Mouse (Mus musculus) hindbrain, embryonic 16.5 days (tissue): ENCODE data around the gene Wfdc17. TPM values are rescaled to one million over a fixed set of nuclear protein-coding genes. Genes with fewer than 3 reads are reported as not detected.

Source experiments
- ATAC-seq: fragments of 200-750 bp; cut with Nextera tagmentation; 2 replicates; pipeline ENCODE4 v1.8.0; 2017; ENCODE audit warnings: moderate TSS enrichment, moderate library complexity
- H3K27ac ChIP-seq: fragments of 300-500 bp; sonication (generic); 2 replicates; pipeline ENCODE4 v1.5.1; 2014; ENCODE audit warnings: low read depth, mild to moderate bottlenecking, control low read depth, low read length, moderate library complexity
- H3K27me3 ChIP-seq: fragments of 300-500 bp; sonication (generic); replicated peaks from 2 replicates; pipeline ENCODE4 v1.6.1; 2014; ENCODE audit warnings: low read length; ENCODE audit not compliant: control insufficient read depth, insufficient read depth
- H3K36me3 ChIP-seq: fragments of 300-500 bp; sonication (generic); 2 replicates; pipeline ENCODE4 v1.6.1; 2014; ENCODE audit warnings: mild to moderate bottlenecking, low read length, moderate library complexity, mixed read lengths; ENCODE audit not compliant: control insufficient read depth, insufficient read depth
- H3K4me1 ChIP-seq: fragments of 300-500 bp; sonication (generic); 2 replicates; pipeline ENCODE4 v1.6.1; 2014; ENCODE audit warnings: low read depth, low read length; ENCODE audit not compliant: control insufficient read depth, insufficient read depth
- H3K4me2 ChIP-seq: fragments of 300-500 bp; sonication (generic); 2 replicates; pipeline ENCODE4 v1.6.1; 2014; ENCODE audit warnings: mild to moderate bottlenecking, low read length, control low read depth, moderate library complexity
- H3K4me3 ChIP-seq: fragments of 300-500 bp; sonication (generic); 2 replicates; pipeline ENCODE4 v1.5.1; 2014; ENCODE audit warnings: mild to moderate bottlenecking, low read length, control low read depth, moderate library complexity
- H3K9ac ChIP-seq: fragments of 300-500 bp; sonication (generic); 2 replicates; pipeline ENCODE4 v1.6.1; 2014; ENCODE audit warnings: low read depth, mild to moderate bottlenecking, control low read depth, low read length, moderate library complexity
- H3K9me3 ChIP-seq: fragments of 300-500 bp; sonication (generic); 2 replicates; pipeline ENCODE4 v1.6.1; 2014; ENCODE audit warnings: mild to moderate bottlenecking, low read length, moderate library complexity; ENCODE audit not compliant: control insufficient read depth
- WGBS: fragments of 180-500 bp; shearing (Covaris S2); extraction: QIAGEN DNeasy Blood & Tissue Kit; methylation state at CpG from one replicate; pipeline ENCODE4 v1.1.7; 2014; 5-methylcytosine and 5-hydroxymethylcytosine counted together
- polyA plus RNA-seq: library from polyadenylated mRNA; unstranded; fragments of >200 nt; fragmentation: Nextera tagmentation; extraction: Ambion mirVana; gene quantifications from 2 replicates; pipeline ENCODE4 v1.2.1, GENCODE M21; 2015

The Wfdc17 gene
- polyA plus RNA-seq, 1 experiment from 2014 or later = 0.33 TPM

DNA sequence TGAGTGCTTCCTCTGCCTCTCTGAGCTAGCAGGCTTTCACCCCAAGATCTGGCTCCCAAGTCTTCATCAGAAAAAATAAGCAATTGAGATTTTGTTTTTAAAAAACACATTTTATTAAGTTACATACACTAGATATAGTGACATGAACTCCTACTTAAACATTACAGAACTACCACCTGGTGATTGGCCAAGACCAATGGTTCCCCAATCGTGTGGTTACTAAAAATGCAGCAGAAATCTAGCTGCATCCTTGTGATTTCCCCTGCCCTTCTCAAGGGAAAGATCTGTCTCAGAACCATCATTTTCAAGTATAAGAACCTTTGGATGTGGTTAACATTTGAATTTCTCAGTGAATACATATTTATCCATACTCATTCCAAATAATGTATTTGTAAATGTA lies 30.4 kb downstream of the Wfdc17 start:
- ATAC-seq = no peak
- WGBS = 90% methylated on average over 1 of the region's 1 CpGs

DNA sequence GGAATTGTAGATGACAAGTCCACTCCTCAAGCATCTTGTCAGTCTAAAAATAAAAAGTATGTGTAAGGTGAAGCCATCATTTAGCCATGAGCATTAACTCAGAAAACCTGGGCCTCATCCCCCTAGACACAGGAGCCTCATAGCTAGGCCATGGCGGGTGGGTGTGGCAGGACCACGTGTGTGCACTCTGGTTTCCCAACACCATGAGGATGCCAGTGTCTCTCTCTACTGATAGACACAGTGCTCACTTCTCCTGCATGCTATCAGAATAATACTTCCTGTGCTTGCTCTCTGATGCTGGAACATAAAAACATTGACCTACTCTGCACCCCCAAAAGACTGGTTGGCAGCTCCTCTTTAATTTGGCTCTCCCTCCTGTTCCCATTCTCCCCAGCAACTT lies 32.1 kb downstream of the Wfdc17 start:
- no peak for ATAC-seq
- Histone ChIP-seq H3K27ac (no peak overlapping the region), H3K9me3 (0 out of 2 replicates have a peak, but pooled peaks cover 2% of the 10 kb centered on the region), H3K36me3 (no peaks in the 10 kb centered on the region), H3K27me3 (no peaks in the 10 kb centered on the region), H3K4me1 (no peaks in the 10 kb centered on the region), H3K4me2 (no peak overlapping the region), H3K9ac (no peak overlapping the region), H3K4me3 (no peak overlapping the region)
- 72% methylated on average over 2 of the region's 2 CpGs for WGBS

More for the DNA sequence above, 30.4 kb downstream of the Wfdc17 start:
- Histone ChIP-seq H3K9me3 (0 out of 2 replicates have a peak, but pooled peaks cover 2% of the 10 kb centered on the region), H3K27ac (no peak overlapping the region), H3K27me3 (no peaks in the 10 kb centered on the region), H3K36me3 (no peaks in the 10 kb centered on the region), H3K4me3 (no peak overlapping the region), H3K4me2 (no peak overlapping the region), H3K4me1 (no peaks in the 10 kb centered on the region), H3K9ac (no peak overlapping the region)

DNA sequence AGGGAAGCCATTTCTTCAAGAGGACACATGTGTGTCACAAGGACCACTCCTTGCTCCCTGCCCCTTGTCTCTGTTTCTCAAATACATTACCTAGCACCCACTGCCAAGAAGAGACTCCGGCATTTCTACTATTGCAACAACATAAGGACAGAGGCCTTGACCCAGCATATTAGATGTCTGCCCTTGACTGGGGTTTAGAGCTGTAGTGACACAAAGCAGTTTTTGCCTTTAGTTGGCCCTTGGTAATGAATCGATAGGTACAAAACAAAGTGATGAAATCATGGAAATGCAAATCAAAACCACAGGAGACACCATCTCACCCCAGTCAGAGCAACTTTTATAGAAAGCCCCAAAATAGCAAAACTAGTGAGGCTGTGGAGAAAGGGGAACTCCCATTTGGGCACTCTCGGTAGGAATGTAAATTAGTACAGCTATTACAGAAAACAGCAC lies 33.3 kb downstream of the Wfdc17 start:
- H3K27ac ChIP-seq = no peak overlapping the region
- H3K9me3 ChIP-seq = 0 out of 2 replicates have a peak, but pooled peaks cover 2% of the 10 kb centered on the region
- H3K4me1 ChIP-seq = no peaks in the 10 kb centered on the region
- no peak overlapping the region for H3K9ac ChIP-seq
- no peak overlapping the region for H3K4me3 ChIP-seq
- H3K4me2 ChIP-seq = no peak overlapping the region
- no peak for ATAC-seq
- no peaks in the 10 kb centered on the region for H3K36me3 ChIP-seq
- no peaks in the 10 kb centered on the region for H3K27me3 ChIP-seq
- WGBS = 83% methylated on average over 3 of the region's 3 CpGs

DNA sequence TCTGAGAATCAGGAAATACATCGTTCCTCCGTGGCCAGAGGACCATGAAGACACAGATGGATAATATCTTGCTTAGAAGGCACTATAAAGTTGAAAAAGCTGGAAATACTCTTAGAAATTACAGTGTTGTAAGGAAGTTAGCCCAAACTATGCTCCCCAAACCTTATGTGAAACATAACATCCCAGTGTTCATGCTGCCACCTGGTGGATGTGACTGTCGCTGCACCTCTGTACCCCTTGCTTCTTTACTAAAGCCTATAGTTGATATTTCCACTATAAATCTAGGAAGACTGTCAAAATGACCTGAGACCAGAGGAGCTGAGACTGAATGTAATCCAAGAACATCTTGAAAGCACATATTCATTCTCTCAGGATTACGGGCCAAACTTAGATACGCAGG lies 35.5 kb downstream of the Wfdc17 start:
- no peaks in the 10 kb centered on the region for H3K9me3 ChIP-seq
- no peak for ATAC-seq
- no peaks in the 10 kb centered on the region for H3K27me3 ChIP-seq
- H3K4me1 ChIP-seq = no peaks in the 10 kb centered on the region
- no peak overlapping the region for H3K9ac ChIP-seq
- H3K4me3 ChIP-seq = no peak overlapping the region
- no peaks in the 10 kb centered on the region for H3K36me3 ChIP-seq
- no peak overlapping the region for H3K27ac ChIP-seq
- WGBS = 24% methylated on average over 5 of the region's 5 CpGs
- no peak overlapping the region for H3K4me2 ChIP-seq

DNA sequence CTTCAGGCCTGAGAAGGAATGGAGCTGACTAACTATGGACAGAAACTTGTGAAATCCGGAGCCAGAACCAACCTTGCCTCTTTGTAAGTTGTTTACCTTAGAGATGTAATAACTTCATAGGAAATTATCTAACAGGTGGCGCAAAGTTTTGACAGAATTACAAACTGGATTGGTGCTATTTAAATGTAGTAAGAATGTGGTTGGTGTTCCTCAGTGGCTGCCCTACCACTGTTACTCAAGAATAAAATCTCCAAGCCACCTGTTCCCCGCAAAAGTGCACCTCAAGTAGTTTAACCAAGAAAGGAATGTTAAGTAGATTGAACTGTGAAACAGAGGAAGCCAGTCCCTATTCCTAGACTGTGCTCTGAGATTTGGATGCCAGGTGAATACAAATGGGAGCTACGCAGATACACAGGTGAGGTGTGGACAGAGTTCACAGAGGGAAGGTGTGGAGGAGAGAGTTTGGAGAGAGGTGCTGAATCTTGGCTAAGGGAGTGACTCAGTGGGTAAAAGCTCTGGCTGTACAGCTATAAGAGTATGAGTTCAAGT lies 36.7 kb downstream of the Wfdc17 start:
- Histone ChIP-seq H3K27ac (no peak overlapping the region), H3K9ac (no peak overlapping the region), H3K4me3 (no peak overlapping the region), H3K36me3 (no peaks in the 10 kb centered on the region), H3K4me2 (no peak overlapping the region), H3K4me1 (no peaks in the 10 kb centered on the region), H3K27me3 (no peaks in the 10 kb centered on the region), H3K9me3 (no peaks in the 10 kb centered on the region)
- no peak for ATAC-seq
- 84% methylated on average over 4 of the region's 4 CpGs for WGBS

DNA sequence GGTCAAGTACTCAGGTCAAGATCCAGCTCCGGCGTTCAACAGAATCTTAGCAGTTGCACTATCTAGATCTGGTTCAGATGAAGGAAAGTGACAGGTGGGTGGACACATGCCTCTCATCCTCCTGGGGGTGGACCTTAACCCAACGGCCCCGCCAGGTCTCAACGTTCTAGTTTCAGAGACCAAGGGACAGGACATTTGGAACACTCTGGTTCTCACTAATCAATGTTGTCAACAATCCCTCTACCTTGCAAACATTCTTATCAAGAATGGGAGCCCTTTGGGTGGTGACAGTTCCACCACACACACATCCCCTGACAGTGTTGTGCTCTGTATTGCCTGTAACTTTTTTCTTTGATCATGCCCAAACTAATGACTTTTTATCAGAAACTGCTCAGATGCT lies 38.0 kb downstream of the Wfdc17 start:
- H3K27me3 ChIP-seq = no peaks in the 10 kb centered on the region
- no peak overlapping the region for H3K4me2 ChIP-seq
- no peak for ATAC-seq
- no peak overlapping the region for H3K9ac ChIP-seq
- WGBS = 87% methylated on average over 5 of the region's 5 CpGs
- H3K27ac ChIP-seq = no peak overlapping the region
- no peaks in the 10 kb centered on the region for H3K9me3 ChIP-seq
- no peak overlapping the region for H3K4me3 ChIP-seq
- no peaks in the 10 kb centered on the region for H3K36me3 ChIP-seq
- H3K4me1 ChIP-seq = no peaks in the 10 kb centered on the region

DNA sequence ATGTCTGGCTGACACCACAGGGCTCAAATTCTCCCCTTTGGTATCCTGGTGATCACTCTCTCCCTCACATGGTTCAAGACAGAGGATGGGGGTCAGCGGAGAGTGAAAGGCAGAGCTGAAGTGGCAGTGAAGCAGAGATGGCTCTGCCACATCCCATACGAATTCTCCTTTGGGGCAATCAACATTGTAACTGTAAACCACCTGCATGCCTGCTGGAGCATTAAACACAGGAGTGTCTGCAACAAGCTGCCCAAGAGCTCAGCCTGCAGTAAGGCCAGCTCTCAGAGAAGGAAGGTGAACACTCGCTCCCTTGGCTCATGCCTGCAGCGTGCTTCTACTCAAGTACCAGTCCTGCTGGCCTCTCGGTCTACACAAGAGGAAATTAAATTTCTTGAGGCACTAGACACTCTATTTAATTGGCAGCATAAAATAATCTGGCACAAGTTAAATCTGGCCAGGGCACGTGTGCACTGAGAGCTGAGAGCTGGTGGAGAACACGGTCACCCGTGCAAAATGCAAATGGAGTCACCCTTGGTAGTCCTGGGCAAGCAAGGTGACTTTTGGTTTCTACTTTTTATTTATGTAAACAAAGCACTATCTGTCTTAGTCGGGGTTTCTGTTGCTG lies 39.1 kb downstream of the Wfdc17 start:
- Histone ChIP-seq H3K9ac (no peak overlapping the region), H3K4me1 (no peaks in the 10 kb centered on the region), H3K36me3 (no peaks in the 10 kb centered on the region), H3K9me3 (no peaks in the 10 kb centered on the region), H3K27ac (no peak overlapping the region), H3K4me2 (no peak overlapping the region), H3K4me3 (no peak overlapping the region), H3K27me3 (no peaks in the 10 kb centered on the region)
- WGBS = 75% methylated on average over 9 of the region's 9 CpGs
- no peak for ATAC-seq

DNA sequence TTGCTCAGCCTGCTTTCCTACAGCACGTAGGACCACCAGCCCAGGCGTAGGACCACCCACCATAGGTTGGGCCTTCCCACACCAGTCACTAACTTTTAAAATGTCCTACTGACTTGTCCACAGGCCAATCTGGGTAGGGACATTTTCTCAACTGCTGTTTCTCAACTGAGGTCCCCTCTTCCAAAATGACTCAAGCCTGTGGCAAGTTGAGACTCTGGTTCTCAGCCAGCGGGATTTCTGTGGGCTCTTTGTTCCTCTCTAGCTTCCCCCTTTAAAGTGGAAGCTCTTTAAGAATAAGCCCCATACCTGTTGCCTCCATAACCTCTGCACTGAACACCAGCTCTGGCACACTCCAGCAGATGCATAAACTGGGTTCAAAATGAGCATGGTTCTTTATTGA lies 39.7 kb downstream of the Wfdc17 start:
- Histone ChIP-seq H3K27ac (no peak overlapping the region), H3K4me1 (no peaks in the 10 kb centered on the region), H3K9ac (no peak overlapping the region), H3K9me3 (no peaks in the 10 kb centered on the region), H3K4me3 (no peak overlapping the region), H3K27me3 (peaks cover 5% of the 10 kb centered on the region), H3K4me2 (no peak overlapping the region), H3K36me3 (no peaks in the 10 kb centered on the region)
- WGBS = 87% methylated on average over 3 of the region's 3 CpGs
- no peak for ATAC-seq

DNA sequence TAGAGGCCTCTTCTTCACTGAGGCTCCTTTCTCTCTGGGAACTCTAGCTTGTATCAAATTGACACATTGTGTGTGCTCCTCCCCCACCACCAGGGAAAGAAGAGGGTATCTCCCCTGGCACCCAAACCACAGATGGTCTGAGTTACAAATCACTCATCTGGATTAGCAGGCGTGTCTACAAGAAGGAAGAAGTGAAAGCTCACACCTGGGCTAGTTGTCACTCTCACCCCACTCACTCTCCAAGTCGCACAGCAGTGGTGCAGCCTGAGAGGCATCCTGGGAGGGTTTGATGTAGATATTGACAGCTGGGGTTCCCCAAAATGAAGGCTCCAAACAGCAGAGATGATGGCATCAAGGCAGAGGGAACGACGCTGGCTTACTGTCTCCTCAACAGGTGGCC lies 42.4 kb downstream of the Wfdc17 start:
- peaks cover 10% of the 10 kb centered on the region for H3K27me3 ChIP-seq
- no peak overlapping the region for H3K4me3 ChIP-seq
- H3K27ac ChIP-seq = no peak overlapping the region
- no peak overlapping the region for H3K4me2 ChIP-seq
- no peaks in the 10 kb centered on the region for H3K9me3 ChIP-seq
- no peak for ATAC-seq
- no peaks in the 10 kb centered on the region for H3K4me1 ChIP-seq
- H3K36me3 ChIP-seq = no peaks in the 10 kb centered on the region
- no peak overlapping the region for H3K9ac ChIP-seq
- 78% methylated on average over 4 of the region's 4 CpGs for WGBS
